Comparison of ENCODE assay signal across 8 mouse cellular contexts in the genomic region with DNA sequence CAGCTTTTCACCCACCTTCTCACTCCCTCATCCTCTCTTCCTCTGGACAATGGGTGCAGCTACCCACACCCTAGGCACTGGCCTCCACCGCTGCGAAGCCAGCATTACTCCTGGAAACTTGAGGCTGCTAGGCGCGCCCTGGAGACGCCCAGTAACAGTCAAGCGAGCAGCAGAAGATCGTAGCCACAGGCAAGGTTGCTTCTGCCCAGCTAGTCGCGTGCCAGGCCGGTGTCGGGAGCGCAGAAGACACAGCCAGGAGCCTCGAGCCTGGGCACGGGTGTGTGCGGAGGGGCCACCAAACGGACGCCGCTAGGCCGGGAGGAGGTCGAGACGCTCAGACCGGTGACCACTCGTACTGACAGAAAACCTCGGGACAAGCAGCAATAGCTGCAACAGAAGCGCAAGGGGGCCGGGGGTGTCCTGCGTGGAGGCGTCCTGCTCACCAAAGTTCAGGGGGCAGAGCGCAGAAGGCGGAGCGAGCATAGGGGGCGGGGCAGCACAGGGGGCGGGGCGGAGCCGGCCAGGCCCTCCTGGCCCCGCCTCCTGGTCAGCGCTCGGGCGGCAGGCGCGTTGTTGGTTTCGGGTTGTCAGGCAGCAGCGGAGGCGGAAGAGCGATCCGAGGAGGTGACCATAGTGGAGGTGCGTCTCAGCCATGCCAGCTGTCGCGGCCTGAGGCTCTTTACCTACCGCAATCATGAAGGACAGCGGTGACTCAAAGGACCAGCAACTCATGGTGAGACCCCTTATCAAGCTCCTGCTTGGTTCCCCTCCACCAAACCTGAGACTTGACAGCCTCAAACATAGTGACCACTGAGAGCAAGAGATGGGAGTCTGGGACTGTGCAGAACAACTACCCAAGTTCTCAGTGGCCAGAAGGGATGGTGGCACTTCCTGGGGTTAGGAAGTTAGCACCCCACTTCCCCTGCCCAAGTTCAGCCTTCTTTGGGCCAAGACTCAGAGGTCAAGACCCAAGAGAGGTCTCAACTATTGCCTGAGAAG. TPM values are rescaled to one million over a fixed set of nuclear protein-coding genes. Genes with fewer than 3 reads are reported as not detected.
DNase-seq lines count a peak whose midpoint lies in the region; ATAC-seq lines count a peak whose summit lies in the region.

A gene (plus strand): TSS at position 569 of the 999 bp plus-strand sequence.

- H3K9ac ChIP-seq in intestine, embryonic 16.5 days (ENCODE audit: low read depth, low read length), result peak within 1 kb of the TSS; percentile 64
- H3K9ac ChIP-seq in liver, embryonic 16.5 days (ENCODE audit: low read depth, low read length), result no peak within 1 kb of the TSS

- ATAC-seq in intestine, embryonic 16.5 days, result peak; percentile 93
- peak; percentile 75 for ATAC-seq in liver, embryonic 16.5 days (ENCODE audit: low read depth)

- H3K36me3 ChIP-seq in intestine, embryonic 16.5 days (ENCODE audit: control insufficient read depth, insufficient read depth, low read length), result no peaks in the 10 kb centered on the region
- no peaks in the 10 kb centered on the region for H3K36me3 ChIP-seq in liver, embryonic 16.5 days (ENCODE audit: control insufficient read depth, insufficient read depth)

- H3K27me3 ChIP-seq in intestine, embryonic 16.5 days (replicated peaks; ENCODE audit: control insufficient read depth, insufficient read depth, low read length), result peaks cover 4% of the 10 kb centered on the region; the same call in 1 of the 2 replicates
- peaks cover 14% of the 10 kb centered on the region; the same call in 1 of the 2 replicates for H3K27me3 ChIP-seq in liver, embryonic 16.5 days (ENCODE audit: control insufficient read depth, insufficient read depth, low read depth, low read length)

- peak within 1 kb of the TSS; percentile 96 for H3K4me2 ChIP-seq in intestine, embryonic 16.5 days (ENCODE audit: low read depth, low read length)
- peak within 1 kb of the TSS; percentile 55 for H3K4me2 ChIP-seq in liver, embryonic 16.5 days (ENCODE audit: low read depth, low read length)

- 3% methylated on average over 51 of the region's 51 CpGs for WGBS in intestine, embryonic 16.5 days
- WGBS in liver, embryonic 16.5 days (ENCODE audit: insufficient replicate concordance), result 4% methylated on average over 50 of the region's 51 CpGs

- H3K27ac ChIP-seq in intestine, embryonic 16.5 days (ENCODE audit: low read length), result no peak within 1 kb of the TSS
- H3K27ac ChIP-seq in liver, embryonic 16.5 days (ENCODE audit: low read length), result no peak within 1 kb of the TSS

- H3K4me1 ChIP-seq in intestine, embryonic 16.5 days (ENCODE audit: control insufficient read depth, insufficient read depth, low read length), result peaks cover 8% of the 10 kb centered on the region; the same call in 1 of the 2 replicates
- H3K4me1 ChIP-seq in liver, embryonic 16.5 days (ENCODE audit: control insufficient read depth, low read depth, low read length), result no peaks in the 10 kb centered on the region; the same call in none of the 2 replicates

- no peaks in the 10 kb centered on the region for H3K9me3 ChIP-seq in intestine, embryonic 16.5 days (ENCODE audit: control insufficient read depth, low read length)
- H3K9me3 ChIP-seq in liver, embryonic 16.5 days (replicated peaks; ENCODE audit: control insufficient read depth, low read length), result no peaks in the 10 kb centered on the region

- DNase-seq in ovary, postnatal 36 days (ENCODE audit: low spot score), result peak; percentile 71
- DNase-seq in ovary, postnatal 10 days (ENCODE audit: low spot score), result no peak
- peak; percentile 87 for DNase-seq in embryo, embryonic 10 days (ENCODE audit: low spot score)
- DNase-seq in heart, adult 11 months, result peak; percentile 96
- peak; percentile 60 to 70 for DNase-seq in natural killer cell, adult 2 months (ENCODE audit: low spot score in 2 of 2)
- peak; percentile 57 for DNase-seq in urinary bladder, postnatal 14 days (ENCODE audit: low spot score)

- H3K4me3 ChIP-seq in intestine, embryonic 16.5 days (ENCODE audit: low read length), result peak within 1 kb of the TSS; percentile 59
- peak within 1 kb of the TSS; percentile 45 for H3K4me3 ChIP-seq in liver, embryonic 16.5 days (ENCODE audit: low read depth, low read length)

RNA-seq across cellular contexts. Expression of the gene that starts here (rescaled TPM):
- polyA plus RNA-seq in intestine, embryonic 16.5 days (2015; fragmentation: Nextera tagmentation; extraction: Ambion mirVana), result 0.15 and 0.51 TPM in 2 replicates
- polyA plus RNA-seq in liver, embryonic 16.5 days (2015; fragmentation: Nextera tagmentation; extraction: Ambion mirVana), result 0.09 and 0.17 TPM in 2 replicates

Comparison
In these comparisons a context has a peak if more than half of its experiments do, and no peak if none do; other contexts are left out.
1. Peak in ATAC-seq, H3K4me3 ChIP-seq, H3K9ac ChIP-seq and H3K4me2 ChIP-seq in intestine, embryonic 16.5 days; RNA of the gene not detected or under 1 TPM.
2. Peak in ATAC-seq, H3K4me3 ChIP-seq and H3K4me2 ChIP-seq in liver, embryonic 16.5 days; RNA of the gene not detected or under 1 TPM.